Mouse (Mus musculus) G1E (cell line): ENCODE measurements at regions not wholly inside any gene's neighbourhood (a gene's known extent, or its start where the extent isn't known, plus 50 kb on each side); places are given as distances from the start of the nearest gene placed in this dataset.

ENCODE experiments used
- CTCF ChIP-seq: IDR thresholded peaks from 2 replicates; pipeline ENCODE4 v1.5.1; 2012; ENCODE audit warnings: low read depth, low read length, inconsistent platforms, mixed read lengths
- GATA1 ChIP-seq: IDR thresholded peaks from 2 replicates; pipeline ENCODE4 v1.6.1; 2012; ENCODE audit warnings: borderline replicate concordance, low read length, inconsistent platforms, mixed read lengths
- GATA2 ChIP-seq: IDR thresholded peaks from 2 replicates; pipeline ENCODE4 v1.6.1; 2012; ENCODE audit warnings: low read depth, low read length, inconsistent platforms, borderline replicate concordance

- no peak for TF ChIP-seq CTCF
- TF ChIP-seq GATA2: no peak
- no peak for TF ChIP-seq GATA1
These were observed 55.8 kb upstream of the Hmgcll1 start for GRCm38 (mm10) chr9:75958720-75959339.
